Mouse (Mus musculus) left cerebral cortex, postnatal 14 days (tissue): ENCODE measurements around the gene Pet100. TPM values are rescaled to one million over a fixed set of nuclear protein-coding genes. Genes with fewer than 3 reads are reported as not detected.
"Not testable (repeated sequence)": the region's sequence is repeated elsewhere in the genome, so short reads cannot be mapped to it uniquely, and the experiment has no call there.

Experiments
- DNase-seq, 2 experiments: peaks; one replicate each; pipeline ENCODE4 v3.0.0; 2021 to 2022; ENCODE audit warnings: low spot score in 2 of 2, mixed read lengths in 1 of 2
- intact Hi-C: fragments of 180-260 bp; cut with DNase I; formaldehyde crosslinking; loops from one replicate; pipeline ENCODE4 v1.15.1; 2025
- long read RNA-seq, 2 experiments: library from polyadenylated mRNA; stranded (forward); transcript quantifications; one replicate each; pipeline ENCODE4 v2.0.0; 2021
- total RNA-seq, 2 experiments: library from RNA; stranded (reverse); gene quantifications; 2 replicates each; pipeline ENCODE4 v1.2.3; 2021

Pet100 gene
- 10 to 100 TPM; 88.1 to 92.9 TPM for total RNA-seq
- long read RNA-seq, experiment 1, transcript Pet100-201 (4 exons, 1,193 nt): major isoform, 32 of 34 reads
- long read RNA-seq, experiment 1, partial matches to known transcripts: 1 of 34 reads
- long read RNA-seq, experiment 1, other reads (novel, unspliced or antisense): 0 of 34 reads
- long read RNA-seq, experiment 2, transcript Pet100-201 (4 exons, 1,193 nt): major isoform, 24 of 32 reads
- long read RNA-seq, experiment 2, partial matches to known transcripts: 4 of 32 reads
- long read RNA-seq, experiment 2, other reads (novel, unspliced or antisense): 1 of 32 reads

DNA sequence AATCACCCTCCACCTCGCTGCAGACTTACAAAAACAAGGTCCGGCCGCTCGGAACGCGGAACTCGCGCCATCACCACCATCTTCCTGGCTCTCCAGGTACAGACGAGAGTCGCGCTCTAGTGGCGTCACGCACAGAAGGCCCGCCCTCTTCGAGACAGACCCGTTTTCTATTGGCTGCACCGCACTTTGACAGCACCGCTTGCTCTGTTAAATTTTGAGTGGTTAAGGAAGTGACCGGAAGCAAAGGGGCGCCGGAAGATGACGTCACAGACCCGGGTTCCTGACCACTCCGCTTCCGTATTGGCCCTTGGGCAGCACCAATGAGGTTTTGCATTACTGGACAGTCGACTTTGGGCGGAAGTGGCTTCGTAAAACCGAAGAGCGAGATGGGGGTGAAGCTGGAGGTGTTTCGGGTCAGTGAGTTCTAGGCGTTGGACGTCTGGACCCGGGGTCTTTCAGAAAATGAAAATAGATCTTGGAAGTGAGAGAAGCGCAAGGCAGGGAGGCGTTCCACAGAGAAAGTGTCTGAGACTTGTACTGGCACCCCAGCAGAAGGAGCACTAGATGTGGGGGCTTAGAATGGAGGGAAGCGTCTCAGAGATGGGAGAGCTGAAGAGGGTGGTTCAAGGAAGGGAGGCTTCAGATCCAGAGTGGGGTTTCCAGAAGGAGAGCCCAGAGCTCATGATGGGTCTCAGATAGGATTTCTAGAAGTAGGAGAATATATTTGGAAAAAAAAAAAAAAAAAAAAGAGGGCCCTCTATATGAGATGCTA lies at the start of gene Pet100, which contains the start of gene Xab2:
Pet100 (plus strand) TSS at position 350 of the 772 bp plus-strand sequence.
Xab2 (minus strand) TSS at position 118 of the 772 bp plus-strand sequence.
- peak; percentile 99 to 100 for DNase-seq
- intact Hi-C loops: loop anchor here (2.0 kb wide), 1 partner anchor 55 kb away; the partner anchor contains the start of gene Trappc5

DNA sequence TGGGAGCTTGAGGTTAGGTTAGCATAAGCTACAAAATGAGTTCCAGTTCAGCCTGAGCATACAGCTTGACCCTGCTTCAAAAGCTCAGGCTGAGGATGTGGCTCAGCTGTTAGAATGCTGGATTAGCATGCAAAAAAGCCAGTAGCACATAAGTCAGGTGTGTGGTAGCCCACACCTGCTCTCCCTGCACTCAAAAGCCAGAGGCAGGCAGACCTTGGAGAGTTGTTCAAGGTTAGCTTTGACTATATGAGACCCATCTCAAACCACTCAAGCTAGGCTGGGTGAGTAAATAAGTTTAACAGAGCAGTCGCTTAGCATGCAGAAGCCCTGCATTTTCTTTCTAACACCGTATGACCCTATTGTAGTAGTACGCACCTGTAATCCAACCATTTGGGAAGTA lies 46.8 kb upstream of the Pet100 start:
- DNase-seq: no peak
- intact Hi-C loops: no loop called here

DNA sequence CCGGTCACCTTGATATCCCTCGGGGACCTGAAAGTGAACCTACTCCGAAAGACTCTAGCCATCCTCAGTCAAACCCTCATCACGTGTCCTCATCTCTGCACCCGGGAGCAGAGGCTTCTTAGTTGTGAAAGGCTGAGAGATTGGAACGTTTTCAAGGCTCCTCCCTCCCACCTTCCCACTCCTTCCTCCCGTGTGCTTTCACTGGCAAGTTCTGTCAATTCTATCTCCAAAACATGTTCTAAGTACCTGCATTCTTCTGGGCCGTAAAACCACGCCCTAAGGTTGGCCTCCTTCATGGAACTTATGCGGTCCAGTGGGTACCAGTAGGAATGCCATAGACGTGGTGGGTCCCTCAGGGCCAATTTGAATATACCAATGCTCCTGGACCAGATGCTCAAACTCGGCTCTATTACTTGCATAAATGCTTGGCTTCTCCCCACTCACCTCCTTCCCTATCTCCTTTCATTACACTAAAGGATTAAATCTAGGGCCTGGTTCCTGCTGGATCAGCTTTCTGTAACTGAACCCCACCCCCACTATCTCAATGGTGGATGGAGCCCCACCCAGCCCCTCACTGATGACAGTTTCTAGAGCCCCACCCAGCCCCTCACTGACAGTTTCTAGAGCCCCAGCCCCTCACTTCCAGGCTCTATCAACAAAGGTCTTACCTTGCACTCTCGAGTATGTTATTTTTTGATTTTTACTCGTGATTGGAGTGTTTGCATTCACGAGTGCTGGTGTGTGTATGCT lies 45.0 kb upstream of the Pet100 start:
- DNase-seq: no peak
- intact Hi-C loops: no loop called here

DNA sequence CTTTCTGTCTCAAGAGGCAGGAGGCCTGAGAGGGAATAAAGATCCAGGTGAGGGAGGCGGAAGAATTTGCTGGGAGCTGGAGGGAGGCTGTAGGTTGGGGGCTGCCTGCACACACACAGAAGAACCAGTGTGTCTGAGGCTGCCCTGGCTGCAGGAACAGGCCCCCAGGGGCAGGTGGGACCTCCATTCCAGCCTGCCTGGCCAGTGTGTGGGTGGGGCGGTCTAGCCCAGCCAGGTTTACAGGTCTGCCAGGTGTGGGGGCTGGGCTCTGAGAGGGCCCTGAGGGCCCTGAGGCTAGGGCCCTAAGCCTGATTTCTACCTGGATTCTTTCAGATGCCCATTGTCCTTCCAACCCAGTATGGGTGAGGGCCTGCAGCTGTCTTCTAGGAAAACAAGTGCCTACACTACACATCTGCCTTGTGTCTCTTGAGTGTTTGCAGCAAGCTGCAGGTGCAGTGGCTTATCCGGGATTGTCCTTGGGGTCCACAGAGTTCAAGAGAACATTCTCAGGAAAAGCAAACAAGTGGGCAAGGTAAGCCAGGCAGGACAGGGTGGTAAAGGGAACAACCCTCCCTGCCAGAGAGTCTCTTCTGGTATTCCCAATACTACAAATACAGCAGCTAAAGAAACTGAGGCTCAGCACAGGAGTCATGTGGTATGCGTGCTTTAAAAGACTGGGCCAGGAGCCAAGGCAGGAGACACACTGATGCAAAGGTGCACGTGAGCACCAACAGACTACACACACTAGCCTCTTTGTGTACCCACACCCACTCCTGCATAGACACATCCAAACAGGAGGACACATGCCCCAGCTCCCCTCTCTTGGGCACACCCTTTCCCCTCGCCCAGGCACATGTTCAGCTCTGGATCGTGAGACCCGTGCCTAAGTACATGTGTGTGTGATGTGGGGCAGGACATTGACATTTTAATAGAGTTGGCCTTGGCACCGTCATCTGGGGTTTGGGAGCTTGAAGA lies 41.7 kb upstream of the Pet100 start:
- intact Hi-C loops: no loop called here
- no peak for DNase-seq

DNA sequence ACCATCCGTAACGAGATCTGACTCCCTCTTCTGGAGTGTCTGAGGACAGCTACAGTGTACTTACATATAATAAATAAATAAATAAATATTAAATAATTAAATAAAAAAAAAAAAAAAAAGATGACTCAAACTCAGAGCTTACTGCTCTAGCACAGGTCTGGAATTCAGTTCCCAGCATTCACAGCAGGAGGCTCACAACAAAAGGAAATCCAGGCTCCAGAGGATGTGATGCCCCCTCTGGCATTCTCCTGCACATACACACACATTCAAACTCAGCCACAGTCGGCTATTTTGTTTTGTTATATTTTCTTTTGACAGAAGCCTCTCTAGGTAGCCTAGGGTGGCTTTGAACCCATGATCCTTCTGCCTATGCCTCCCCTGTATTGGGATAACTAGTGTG lies 39.4 kb upstream of the Pet100 start:
- intact Hi-C loops: not testable (repeated sequence)

DNA sequence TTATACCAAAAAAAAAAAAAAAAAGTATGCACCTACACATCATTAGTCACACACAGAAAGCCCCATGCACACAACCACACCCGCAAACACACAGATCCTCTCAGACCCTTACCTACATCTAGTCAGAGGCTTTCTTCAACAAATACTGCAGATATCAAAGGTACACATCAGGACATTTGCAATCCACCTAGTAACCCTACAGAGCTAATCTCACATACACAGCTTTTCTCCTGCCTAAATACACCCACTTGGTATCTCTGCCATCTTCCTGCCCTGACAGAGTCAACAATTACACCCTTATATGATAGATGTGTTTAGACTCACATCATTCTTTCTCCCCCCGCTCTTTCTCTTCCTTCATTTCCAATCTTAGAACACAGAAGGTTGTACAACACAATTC lies 34.9 kb upstream of the Pet100 start:
- DNase-seq: no peak
- intact Hi-C loops: no loop called here

More for the DNA sequence above, 39.4 kb upstream of the Pet100 start:
- DNase-seq: not testable (repeated sequence)

DNA sequence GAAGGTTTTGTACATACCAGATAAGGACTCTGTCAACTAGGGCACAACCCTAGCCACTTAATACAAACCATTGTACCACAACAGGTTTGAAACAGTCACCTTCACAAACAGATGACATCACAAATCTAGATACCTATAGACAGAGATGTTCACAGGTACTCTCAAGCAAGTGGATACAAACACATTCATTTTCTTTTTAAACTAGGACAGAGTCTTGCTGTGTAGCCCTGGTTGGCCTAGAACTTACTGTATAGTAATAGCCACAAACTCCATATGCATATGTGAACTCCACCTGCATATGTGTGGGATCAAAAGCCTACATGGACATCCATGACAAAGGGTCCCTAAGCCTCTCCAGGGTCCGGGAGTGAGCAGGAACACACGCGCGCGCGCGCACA lies 34.4 kb upstream of the Pet100 start, which contains the start of gene Camsap3:
Camsap3 (plus strand) TSS at position 301 of the 398 bp plus-strand sequence.
- intact Hi-C loops: no loop called here
- no peak for DNase-seq

DNA sequence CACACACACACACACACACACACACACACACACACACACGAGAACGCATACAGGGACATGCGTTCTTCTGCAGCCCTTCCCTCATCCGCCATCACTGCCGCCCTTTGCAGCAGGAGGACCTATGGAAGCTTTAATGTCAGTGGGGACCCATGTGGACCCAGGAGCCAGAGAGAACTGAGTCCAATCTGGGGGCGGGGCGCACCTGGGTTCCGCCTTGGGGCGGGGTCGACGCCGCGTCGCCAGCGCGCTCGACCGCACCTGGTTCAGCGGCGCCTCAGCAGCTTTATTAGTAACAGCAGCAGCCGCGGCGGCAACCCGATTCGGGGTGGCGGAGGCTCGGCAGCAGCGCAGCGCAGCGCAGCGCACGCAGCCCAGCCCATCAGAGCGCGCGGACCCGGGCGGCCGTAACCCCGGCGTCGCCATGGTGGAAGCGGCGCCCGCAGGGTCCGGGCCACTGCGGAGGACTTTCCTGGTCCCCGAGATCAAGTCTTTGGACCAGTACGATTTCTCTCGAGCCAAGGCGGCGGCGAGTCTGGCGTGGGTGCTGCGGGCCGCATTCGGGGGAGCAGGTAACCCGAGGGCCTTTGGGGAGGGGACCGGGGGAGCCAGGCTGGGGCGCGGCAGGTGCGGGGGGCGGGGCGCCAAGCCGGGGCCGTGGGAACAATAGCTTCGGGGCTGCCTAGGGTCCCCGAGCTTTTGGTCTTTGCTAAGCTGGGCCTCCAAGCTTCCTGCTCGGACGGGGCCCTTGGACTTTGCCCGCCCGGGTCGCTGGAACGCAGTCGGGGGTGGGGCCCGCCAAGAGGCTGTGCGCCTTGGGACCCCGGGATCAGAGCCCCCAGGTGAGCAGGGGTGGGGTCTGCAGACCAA lies 33.7 kb upstream of the Pet100 start:
- intact Hi-C loops: no loop called here
- peak; percentile 71 to 75 for DNase-seq

DNA sequence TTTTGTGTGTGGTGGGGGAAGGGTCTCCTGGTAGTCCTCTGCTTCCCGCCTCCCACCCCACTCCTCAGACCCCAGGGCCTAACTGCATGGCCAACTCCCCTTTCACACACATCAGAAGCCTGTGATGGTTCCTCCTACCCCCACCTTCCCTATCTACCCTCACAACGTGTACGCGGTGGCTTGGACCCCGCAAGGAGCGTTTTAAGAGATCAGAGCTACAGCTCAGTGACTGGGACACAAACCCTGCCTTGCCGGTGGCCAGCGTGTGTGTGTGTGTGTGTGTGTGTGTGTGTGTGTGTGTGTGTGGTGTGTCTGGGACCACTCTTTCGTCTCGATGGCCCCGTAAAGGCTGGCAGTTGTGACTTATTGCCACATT lies 33.1 kb upstream of the Pet100 start:
- intact Hi-C loops: no loop called here

DNA sequence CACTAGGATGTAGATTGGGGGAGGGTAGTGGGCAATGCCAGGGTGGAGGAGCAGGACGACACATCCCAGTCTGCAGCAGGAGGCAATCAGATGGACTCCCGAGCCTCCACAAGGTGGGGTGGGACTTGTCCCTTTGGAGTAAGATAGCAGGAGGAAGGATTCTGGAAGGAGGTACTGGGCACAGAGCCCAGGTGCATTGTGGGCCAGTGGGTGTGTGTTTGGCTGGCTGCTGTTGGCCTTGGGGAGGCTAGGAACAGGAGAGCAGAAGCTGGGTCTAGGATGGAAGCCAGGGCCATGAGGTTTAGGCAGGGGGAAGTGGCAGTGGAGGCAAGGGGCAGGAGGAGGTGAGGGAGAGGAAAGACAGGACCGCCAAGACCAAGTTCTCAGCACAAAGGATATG lies 27.9 kb upstream of the Pet100 start:
- DNase-seq: no peak
- intact Hi-C loops: no loop called here

More for the DNA sequence above, 33.1 kb upstream of the Pet100 start:
- peak in 1 of 2 experiments; percentile 21 for DNase-seq

DNA sequence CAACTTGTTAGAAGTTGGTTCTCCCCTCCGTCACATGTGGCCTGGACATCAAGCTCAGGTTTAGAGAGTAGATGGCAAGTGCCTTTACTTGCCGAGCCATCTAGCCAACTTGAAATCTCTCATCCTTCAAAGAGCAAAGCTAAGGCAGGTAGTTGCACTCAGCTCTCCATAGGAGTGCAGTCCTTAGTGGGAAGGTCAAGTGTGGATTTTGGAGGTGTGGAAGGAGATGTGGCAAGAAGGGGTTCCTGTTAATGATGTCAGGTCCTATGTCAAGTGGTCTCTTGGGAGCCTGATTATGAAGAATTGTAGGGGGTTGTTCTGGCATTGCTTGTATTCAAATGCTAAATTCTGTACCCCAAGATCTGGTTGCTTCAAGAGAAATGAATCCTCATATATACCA lies 26.9 kb upstream of the Pet100 start:
- intact Hi-C loops: no loop called here
- DNase-seq: no peak

DNA sequence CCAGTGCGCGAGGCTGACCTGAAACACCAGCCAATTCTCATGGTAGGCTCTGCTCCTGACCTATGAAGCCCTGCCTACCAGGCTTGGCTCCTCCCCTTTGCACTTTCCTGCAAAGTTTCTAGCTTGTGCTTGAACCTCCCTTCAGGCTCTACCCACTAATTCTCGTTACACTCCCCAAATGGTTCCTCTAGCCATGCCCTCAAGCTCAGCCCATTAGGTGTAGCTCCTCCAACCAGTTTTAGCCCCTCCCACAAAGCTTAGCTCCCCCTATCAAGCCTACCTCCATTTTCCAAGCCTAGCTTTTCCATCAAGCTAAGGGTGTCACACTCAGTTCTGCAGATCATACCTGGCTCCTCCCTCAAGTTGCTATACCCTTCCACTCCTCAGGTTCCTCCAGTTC lies 23.3 kb upstream of the Pet100 start:
- intact Hi-C loops: no loop called here
- DNase-seq: no peak

DNA sequence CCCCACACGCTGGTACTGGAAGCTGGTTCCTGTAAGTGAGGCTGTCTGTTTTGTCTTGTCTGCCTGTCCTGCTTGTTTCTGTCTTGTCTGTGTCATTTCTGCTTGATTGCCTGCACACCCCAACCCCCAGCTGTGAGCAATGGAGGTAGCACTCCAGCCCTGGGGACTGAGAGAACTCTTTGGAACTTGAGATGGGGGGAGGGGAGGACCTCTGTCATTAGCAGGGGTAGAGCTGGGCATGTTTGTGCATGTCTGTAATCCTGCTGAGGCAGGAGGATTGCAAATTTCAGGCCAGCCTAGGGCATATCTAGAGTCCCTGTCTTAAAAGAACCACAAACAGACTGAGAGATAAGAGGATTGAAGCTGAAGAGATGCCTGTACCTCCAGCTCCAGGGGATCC lies 22.1 kb upstream of the Pet100 start:
- no peak for DNase-seq
- intact Hi-C loops: no loop called here

DNA sequence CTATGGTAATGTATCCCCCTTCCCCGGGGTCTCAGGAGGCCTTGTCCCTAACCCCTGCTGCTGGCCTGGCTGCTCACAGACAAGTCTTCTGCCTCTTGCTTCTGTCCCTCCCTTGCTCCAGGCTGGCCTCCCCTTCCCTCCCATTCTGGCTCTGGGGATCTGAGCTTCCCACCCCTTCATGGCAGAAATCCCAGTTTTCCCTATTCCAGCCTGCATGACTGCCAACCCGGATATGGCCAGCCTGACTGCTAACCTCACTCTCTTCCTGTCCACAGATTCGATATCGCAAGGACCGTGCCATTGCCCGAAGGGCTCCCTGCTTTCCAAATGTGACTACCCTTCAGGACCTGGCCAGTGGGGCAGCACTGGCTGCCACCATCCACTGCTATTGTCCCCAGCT lies 20.9 kb upstream of the Pet100 start:
- intact Hi-C loops: no loop called here
- DNase-seq: no peak

DNA sequence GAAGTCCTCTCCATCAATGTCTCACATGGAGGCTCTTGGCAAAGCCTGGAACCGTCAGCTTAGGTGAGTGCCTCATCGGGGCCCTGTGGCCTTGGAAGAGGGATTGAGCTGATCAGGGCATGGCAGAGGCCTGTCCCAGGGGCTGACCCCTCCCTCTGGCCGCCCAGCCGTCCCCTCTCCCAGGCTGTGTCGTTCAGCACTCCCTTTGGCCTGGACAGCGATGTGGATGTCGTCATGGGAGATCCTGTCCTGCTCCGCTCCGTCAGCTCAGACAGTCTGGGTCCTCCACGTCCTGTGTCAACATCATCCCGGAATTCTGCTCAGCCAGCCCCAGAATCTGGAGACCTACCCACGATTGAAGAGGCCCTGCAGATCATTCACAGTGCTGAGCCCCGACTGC lies 17.9 kb upstream of the Pet100 start:
- no peak for DNase-seq
- intact Hi-C loops: no loop called here

DNA sequence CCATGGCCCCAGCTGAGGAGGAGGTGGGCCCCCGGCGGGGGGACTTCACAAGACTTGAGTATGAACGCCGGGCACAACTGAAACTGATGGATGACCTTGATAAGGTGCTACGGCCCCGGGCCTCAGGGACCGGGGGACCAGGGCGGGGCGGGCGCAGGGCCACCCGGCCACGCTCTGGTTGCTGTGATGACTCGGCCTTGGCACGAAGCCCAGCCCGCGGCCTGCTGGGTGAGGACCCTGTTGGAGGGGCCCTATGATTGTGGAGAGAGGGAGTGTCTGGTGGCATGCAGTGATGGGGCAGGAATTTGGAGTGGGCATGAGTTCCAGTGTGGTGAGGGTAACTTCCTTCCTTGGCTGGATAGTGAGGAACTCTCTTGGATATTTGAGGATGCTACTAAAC lies 14.8 kb upstream of the Pet100 start:
- no peak for DNase-seq
- intact Hi-C loops: no loop called here

DNA sequence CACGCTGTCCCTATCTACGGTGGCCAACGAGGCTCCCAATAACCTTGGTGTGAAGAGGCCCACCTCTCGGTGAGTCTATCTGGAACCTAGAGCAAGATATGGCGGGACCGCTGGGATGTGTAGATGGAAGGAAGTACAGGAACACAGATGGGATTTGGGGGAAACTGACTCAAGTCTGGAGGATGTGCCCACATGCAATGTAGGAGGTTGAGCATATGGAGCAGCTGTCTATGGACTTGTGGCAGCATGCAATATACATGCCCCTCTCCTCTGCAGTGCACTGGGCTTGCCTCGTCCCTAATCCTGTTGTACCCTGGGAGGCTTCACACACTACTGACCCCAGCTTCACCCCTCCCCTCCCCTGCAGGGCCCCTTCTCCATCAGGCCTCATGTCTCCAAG lies 13.5 kb upstream of the Pet100 start:
- DNase-seq: no peak
- intact Hi-C loops: no loop called here
